Mouse (Mus musculus): ENCODE data around the gene Foxred2.

GRCm38 (mm10) chr15:77933222-77933621 lies 23.3 kb downstream of the Foxred2 start:
- no peak for TF ChIP-seq EP300 (IDR thresholded peaks at IDR 0.05; ENCODE audit: low read depth in 1 of 2, low read length in 2 of 2)
- TF ChIP-seq CTCF (IDR thresholded peaks at IDR 0.05 in 2 of 3, conservative IDR thresholded peaks at IDR 0.05 in 1 of 3; ENCODE audit: control insufficient read depth in 1 of 3, insufficient read depth in 1 of 3, low read depth in 2 of 3, low read length in 3 of 3, poor library complexity in 1 of 3, severe bottlenecking in 1 of 3), result no peak
- no peak for TF ChIP-seq POLR2AphosphoS2 (IDR thresholded peaks at IDR 0.05; ENCODE audit: low read length)
- TF ChIP-seq HCFC1 (IDR thresholded peaks at IDR 0.05; ENCODE audit: low read depth, low read length), result no peak
- TF ChIP-seq POLR2AphosphoS5 (IDR thresholded peaks at IDR 0.05; ENCODE audit: borderline replicate concordance, low read depth, low read length), result no peak
- no peak for TF ChIP-seq ZKSCAN1 (IDR thresholded peaks at IDR 0.05; ENCODE audit: low read depth, low read length)
